Comparison of ENCODE assay signal across 8 mouse cellular contexts in the genomic region with DNA sequence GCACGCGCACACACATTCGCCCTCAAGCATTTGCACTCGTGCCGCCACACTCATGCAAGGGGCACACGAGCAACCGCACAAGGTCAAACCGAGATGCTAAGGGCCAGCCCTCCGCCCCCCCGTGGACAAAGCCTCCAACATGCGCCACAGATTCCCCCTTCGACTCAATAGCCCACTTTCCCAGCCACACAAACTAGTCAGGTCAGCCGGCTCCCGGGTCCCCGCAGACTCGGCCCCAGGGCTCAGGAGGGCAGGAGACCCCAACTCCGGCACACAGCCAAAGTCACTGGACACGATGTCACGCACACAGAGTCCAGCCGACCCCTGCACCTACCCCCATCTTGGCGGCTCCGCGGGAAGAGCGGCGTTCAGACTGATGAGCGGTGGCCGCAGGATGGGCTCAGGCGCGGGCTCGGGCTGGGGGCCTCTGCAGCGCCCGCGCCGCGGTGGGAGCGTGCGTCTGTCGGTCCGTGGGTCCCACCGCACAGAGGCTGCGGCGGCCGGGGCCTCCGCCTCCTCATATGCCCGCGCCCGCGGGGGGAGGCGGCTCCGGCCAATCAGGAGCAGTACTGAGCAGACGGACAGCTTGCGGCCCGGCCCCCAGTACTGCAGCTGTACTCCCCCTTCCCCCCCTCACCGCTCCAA. TPM values are rescaled to one million over a fixed set of nuclear protein-coding genes. Genes with fewer than 3 reads are reported as not detected.
A peak's percentile ranks its signal among the peaks of the same experiment; 100 is the strongest.
DNase-seq lines count a peak whose midpoint lies in the region; ATAC-seq and TF ChIP-seq lines count a peak whose summit lies in the region.

A gene (minus strand): TSS at position 538 of the 645 bp plus-strand sequence.

- DNase-seq in kidney, postnatal 14 days, result peak; percentile 14
- no peak for DNase-seq in kidney, adult 9 months
- DNase-seq in layer of hippocampus, adult 2 months (ENCODE audit: low spot score in 2 of 2), result peak; percentile 83 to 86
- peak; percentile 45 for DNase-seq in liver, postnatal 0 days
- peak; percentile 82 to 85 for DNase-seq in right cerebral cortex, adult 2 months (ENCODE audit: low spot score in 2 of 2)
- no peak for DNase-seq in yolk sac, embryonic 10.5 days (ENCODE audit: low spot score)

- H3K4me1 ChIP-seq in brown adipose tissue, adult 24 weeks (ENCODE audit: control insufficient read depth, insufficient read depth, insufficient read length, low read length), result no peaks in the 10 kb centered on the region
- peaks cover 77% of the 10 kb centered on the region for H3K4me1 ChIP-seq in forebrain, embryonic 13.5 days
- H3K4me1 ChIP-seq in liver, postnatal 0 days (ENCODE audit: insufficient read depth), result peaks cover 5% of the 10 kb centered on the region

- H3K36me3 ChIP-seq in forebrain, embryonic 13.5 days (ENCODE audit: poor library complexity, severe bottlenecking), result peaks cover 5% of the 10 kb centered on the region
- H3K36me3 ChIP-seq in liver, postnatal 0 days (replicated peaks; ENCODE audit: insufficient read depth, low read length), result no peaks in the 10 kb centered on the region

- no peak for TF ChIP-seq EP300 in liver, postnatal 0 days (IDR thresholded peaks at IDR 0.05; ENCODE audit: low read depth)

- H3K27me3 ChIP-seq in forebrain, embryonic 13.5 days, result peaks cover 40% of the 10 kb centered on the region
- peaks cover 55% of the 10 kb centered on the region for H3K27me3 ChIP-seq in liver, postnatal 0 days (ENCODE audit: insufficient read depth, low read length)

- peak within 1 kb of the TSS; percentile 91 for H3K4me2 ChIP-seq in forebrain, embryonic 13.5 days
- H3K4me2 ChIP-seq in liver, postnatal 0 days (ENCODE audit: low read depth, low read length), result peak within 1 kb of the TSS; percentile 59

- ATAC-seq in forebrain, embryonic 13.5 days, result peak; percentile 88
- ATAC-seq in liver, postnatal 0 days, result peak; percentile 22

- H3K4me3 ChIP-seq in brown adipose tissue, adult 24 weeks (ENCODE audit: insufficient read depth, low read depth, low read length), result 0 out of 2 replicates have a peak within 1 kb of the TSS, but pooled peaks have one; percentile 20
- H3K4me3 ChIP-seq in forebrain, embryonic 13.5 days, result peak within 1 kb of the TSS; percentile 73
- peak within 1 kb of the TSS; percentile 84 for H3K4me3 ChIP-seq in layer of hippocampus, adult 2 months
- peak within 1 kb of the TSS; percentile 41 for H3K4me3 ChIP-seq in liver, postnatal 0 days (ENCODE audit: low read depth, low read length)

- no peak within 1 kb of the TSS for H3K27ac ChIP-seq in brown adipose tissue, adult 24 weeks (replicated peaks; ENCODE audit: low read depth, low read length)
- peak within 1 kb of the TSS; percentile 95 for H3K27ac ChIP-seq in forebrain, embryonic 13.5 days
- H3K27ac ChIP-seq in layer of hippocampus, adult 2 months, result peak within 1 kb of the TSS; percentile 99
- no peak within 1 kb of the TSS for H3K27ac ChIP-seq in liver, postnatal 0 days (ENCODE audit: low read depth)

- no peak for TF ChIP-seq CTCF in layer of hippocampus, adult 2 months (conservative IDR thresholded peaks at IDR 0.05)
- TF ChIP-seq CTCF in liver, postnatal 0 days (IDR thresholded peaks at IDR 0.05; ENCODE audit: low read depth), result no peak

- WGBS in forebrain, embryonic 13.5 days, result under 1% methylated on average over 42 of the region's 54 CpGs
- WGBS in liver, postnatal 0 days (ENCODE audit: insufficient replicate concordance), result 5% methylated on average over 38 of the region's 54 CpGs

- peak within 1 kb of the TSS; percentile 89 for H3K9ac ChIP-seq in forebrain, embryonic 13.5 days
- no peak within 1 kb of the TSS for H3K9ac ChIP-seq in liver, postnatal 0 days (replicated peaks)

- no peaks in the 10 kb centered on the region for H3K9me3 ChIP-seq in forebrain, embryonic 13.5 days (replicated peaks)
- no peaks in the 10 kb centered on the region for H3K9me3 ChIP-seq in liver, postnatal 0 days (ENCODE audit: low read length)

RNA-seq across cellular contexts. Expression of the gene that starts here (rescaled TPM):
- 4.8 and 5.9 TPM in 2 replicates for polyA plus RNA-seq in brown adipose tissue, adult 24 weeks (2012; ENCODE audit: insufficient read depth, insufficient read length, missing spikeins)
- polyA plus RNA-seq in forebrain, embryonic 13.5 days (2015; fragmentation: Nextera tagmentation; extraction: Ambion mirVana), result 95.0 and 107 TPM in 2 replicates
- total RNA-seq in layer of hippocampus, adult 2 months (2021), result 1,000 to 10,000 TPM; 2,443 to 2,563 TPM
- polyA plus RNA-seq in liver, postnatal 0 days (2015; fragmentation: Nextera tagmentation; extraction: Ambion mirVana), result 0.85 and 1.2 TPM in 2 replicates

Comparison
In these comparisons a context has a peak if more than half of its experiments do, and no peak if none do; other contexts are left out.
1. RNA of the gene that starts here (polyA plus RNA-seq): 95.0 to 107 TPM in forebrain, embryonic 13.5 days; 4.8 to 5.9 TPM in brown adipose tissue, adult 24 weeks and 0.85 to 1.2 TPM in liver, postnatal 0 days; every median in the first group is over 10 times any median in the second.
2. DNase-seq: peak in kidney, postnatal 14 days (single experiment), layer of hippocampus, adult 2 months (2 of 2), liver, postnatal 0 days (single experiment) and right cerebral cortex, adult 2 months (2 of 2); none in kidney, adult 9 months (single experiment) and yolk sac, embryonic 10.5 days (single experiment).
3. H3K27ac ChIP-seq: peak in forebrain, embryonic 13.5 days (single experiment) and layer of hippocampus, adult 2 months (single experiment); none in brown adipose tissue, adult 24 weeks (single experiment) and liver, postnatal 0 days (single experiment).
4. H3K4me3 ChIP-seq: peak in every context shown above with its lines; median percentile 84 in layer of hippocampus, adult 2 months; 73 in forebrain, embryonic 13.5 days; 41 in liver, postnatal 0 days; 20 in brown adipose tissue, adult 24 weeks.